Mouse (Mus musculus) cerebellum, adult 9-11 months (tissue): ENCODE results near the gene Olfr1053.
"Not testable (repeated sequence)": the region's sequence is repeated elsewhere in the genome, so short reads cannot be mapped to it uniquely, and the experiment has no call there.

ENCODE experiments used
- DNase-seq: peaks from one replicate; pipeline ENCODE4 v3.0.0; 2022

The Olfr1053 gene

GRCm38 (mm10) chr2:86315184-86315583, at the start of gene Olfr1053:
Gene Olfr1053 (minus strand): TSS chr2:86315284.
- no peak for DNase-seq

- no peak for DNase-seq
Measured at GRCm38 (mm10) chr2:86362369-86362768, 47.3 kb upstream of the Olfr1053 start, which contains the start of gene Olfr1056. Gene Olfr1056 (minus strand): TSS chr2:86362469.

GRCm38 (mm10) chr2:86351751-86352150, 36.7 kb upstream of the Olfr1053 start:
- not testable (repeated sequence) for DNase-seq

- DNase-seq = no peak
Measured at GRCm38 (mm10) chr2:86350184-86350583, 35.1 kb upstream of the Olfr1053 start, which contains the start of gene Olfr1055. Gene Olfr1055 (minus strand): TSS chr2:86350284.

GRCm38 (mm10) chr2:86335333-86335732, 20.2 kb upstream of the Olfr1053 start, which contains the start of gene Olfr1054:
Gene Olfr1054 (minus strand): TSS chr2:86335433.
- no peak for DNase-seq

- DNase-seq = no peak
Measured at GRCm38 (mm10) chr2:86292155-86292554, 22.9 kb downstream of the Olfr1053 start, which contains the start of gene Olfr1052. Gene Olfr1052 (plus strand): TSS chr2:86292455.

GRCm38 (mm10) chr2:86278988-86279387, 36.1 kb downstream of the Olfr1053 start, which contains the start of gene Olfr1051:
Gene Olfr1051 (minus strand): TSS chr2:86279088.
- not testable (repeated sequence) for DNase-seq
